Mouse (Mus musculus) intestine, embryonic 15.5 days (tissue): ENCODE measurements around the gene Gm17535. TPM values are rescaled to one million over a fixed set of nuclear protein-coding genes. Genes with fewer than 3 reads are reported as not detected.
A peak's percentile ranks its signal among the peaks of the same experiment; 100 is the strongest.
"Not testable (repeated sequence)": the region's sequence is repeated elsewhere in the genome, so short reads cannot be mapped to it uniquely, and the experiment has no call there.

Experiments
- ATAC-seq: fragments of 200-750 bp; cut with Nextera tagmentation; 2 replicates; pipeline ENCODE4 v1.8.0; 2017; ENCODE audit warnings: moderate TSS enrichment, moderate library complexity
- H3K27ac ChIP-seq: fragments of 300-500 bp; sonication (generic); 2 replicates; pipeline ENCODE4 v1.5.1; 2015; ENCODE audit warnings: mild to moderate bottlenecking, inconsistent platforms
- H3K27me3 ChIP-seq: fragments of 300-500 bp; sonication (generic); replicated peaks from 2 replicates; pipeline ENCODE4 v1.6.1; 2015; ENCODE audit warnings: inconsistent platforms
- H3K36me3 ChIP-seq: fragments of 300-500 bp; sonication (generic); 2 replicates; pipeline ENCODE4 v1.6.1; 2015; ENCODE audit warnings: inconsistent platforms
- H3K4me1 ChIP-seq: fragments of 300-500 bp; sonication (generic); replicated peaks from 2 replicates; pipeline ENCODE4 v1.6.1; 2015; ENCODE audit warnings: inconsistent platforms
- H3K4me2 ChIP-seq: fragments of 300-500 bp; sonication (generic); replicated peaks from 2 replicates; pipeline ENCODE4 v1.6.1; 2015; ENCODE audit warnings: mild to moderate bottlenecking, inconsistent platforms
- H3K4me3 ChIP-seq: fragments of 300-500 bp; sonication (generic); replicated peaks from 2 replicates; pipeline ENCODE4 v1.5.1; 2015; ENCODE audit warnings: inconsistent platforms
- H3K9ac ChIP-seq: fragments of 300-500 bp; sonication (generic); 2 replicates; pipeline ENCODE4 v1.6.1; 2015; ENCODE audit warnings: inconsistent platforms
- H3K9me3 ChIP-seq: fragments of 300-500 bp; sonication (generic); 2 replicates; pipeline ENCODE4 v1.6.1; 2016; ENCODE audit warnings: inconsistent platforms
- WGBS: fragments of 180-500 bp; shearing (Covaris S2); methylation state at CpG from one replicate; pipeline ENCODE4 v1.1.7; 2015; 5-methylcytosine and 5-hydroxymethylcytosine counted together
- polyA plus RNA-seq: library from polyadenylated mRNA; unstranded; fragments of >200 nt; fragmentation: Nextera tagmentation; extraction: Ambion mirVana; gene quantifications from 2 replicates; pipeline ENCODE4 v1.2.1, GENCODE M21; 2015

Gm17535 gene
- polyA plus RNA-seq: not detected in 2 replicates

DNA sequence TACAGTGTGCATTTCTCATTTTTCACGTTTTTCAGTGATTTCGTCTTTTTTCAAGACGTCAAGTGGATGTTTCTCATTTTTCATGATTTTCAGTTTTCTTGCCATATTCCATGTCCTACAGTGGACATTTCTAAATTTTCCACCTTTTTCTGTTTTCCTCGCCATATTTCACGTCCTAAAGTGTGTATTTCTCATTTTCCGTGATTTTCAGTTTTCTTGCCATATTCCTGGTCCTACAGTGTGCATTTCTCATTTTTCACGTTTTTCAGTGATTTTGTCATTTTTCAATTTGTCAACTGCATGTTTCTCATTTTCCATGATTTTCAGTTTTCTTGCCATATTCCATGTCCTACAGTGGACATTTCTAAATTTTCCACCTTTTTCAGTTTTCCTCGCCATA, at the start of gene Gm17535:
Gene Gm17535 (plus strand): TSS at position 301 of the 400 bp plus-strand sequence.
- not testable (repeated sequence) for H3K4me3 ChIP-seq, H3K27ac ChIP-seq, ATAC-seq, H3K4me2 ChIP-seq, H3K9me3 ChIP-seq, H3K9ac ChIP-seq, H3K27me3 ChIP-seq, H3K4me1 ChIP-seq, H3K36me3 ChIP-seq
- 47% methylated on average over 1 of the region's 8 CpGs for WGBS

DNA sequence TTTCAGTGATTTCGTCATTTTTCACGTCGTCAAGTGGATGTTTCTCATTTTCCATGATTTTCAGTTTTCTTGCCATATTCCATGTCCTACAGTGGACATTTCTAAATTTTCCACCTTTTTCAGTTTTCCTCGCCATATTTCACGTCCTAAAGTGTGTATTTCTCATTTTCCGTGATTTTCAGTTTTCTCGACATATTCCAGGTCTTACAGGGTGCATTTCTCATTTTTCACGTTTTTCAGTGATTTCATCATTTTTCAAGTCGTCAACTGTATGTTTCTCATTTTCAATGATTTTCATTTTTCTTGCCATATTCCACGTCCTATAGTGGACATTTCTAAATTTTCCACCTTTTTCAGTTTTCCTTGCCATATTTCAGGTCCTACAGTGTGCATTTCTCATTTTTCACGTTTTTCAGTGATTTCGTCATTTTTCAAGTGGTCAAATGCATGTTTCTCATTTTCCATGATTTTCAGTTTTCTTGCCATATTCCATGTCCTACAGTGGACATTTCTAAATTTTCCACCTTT, 33.9 kb upstream of the Gm17535 start, which contains the start of gene Gm10722:
Gene Gm10722 (plus strand): TSS at position 478 of the 528 bp plus-strand sequence.
- not testable (repeated sequence) for H3K27ac ChIP-seq, H3K4me1 ChIP-seq, ATAC-seq, H3K9ac ChIP-seq, H3K36me3 ChIP-seq, H3K4me3 ChIP-seq, H3K27me3 ChIP-seq, H3K4me2 ChIP-seq, H3K9me3 ChIP-seq
- 73% methylated on average over 12 of the region's 12 CpGs for WGBS

DNA sequence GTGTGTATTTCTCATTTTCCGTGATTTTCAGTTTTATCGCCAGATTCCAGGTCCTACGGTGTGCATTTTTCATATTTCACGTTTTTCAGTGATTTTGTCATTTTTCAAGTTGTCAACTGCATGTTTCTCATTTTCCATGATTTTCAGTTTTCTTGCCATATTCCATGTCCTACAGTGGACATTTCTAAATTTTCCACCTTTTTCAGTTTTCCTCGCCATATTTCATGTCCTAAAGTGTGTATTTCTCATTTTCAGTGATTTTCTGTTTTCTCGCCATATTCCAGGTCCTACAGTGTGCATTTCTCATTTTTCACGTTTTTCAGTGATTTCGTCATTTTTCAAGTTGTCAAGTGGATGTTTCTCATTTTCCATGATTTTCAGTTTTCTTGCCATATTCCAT, 33.4 kb upstream of the Gm17535 start:
- not testable (repeated sequence) for H3K9me3 ChIP-seq, H3K4me2 ChIP-seq, H3K4me1 ChIP-seq, H3K27ac ChIP-seq, H3K9ac ChIP-seq, H3K36me3 ChIP-seq, H3K4me3 ChIP-seq, H3K27me3 ChIP-seq, ATAC-seq
- 66% methylated on average over 8 of the region's 8 CpGs for WGBS

DNA sequence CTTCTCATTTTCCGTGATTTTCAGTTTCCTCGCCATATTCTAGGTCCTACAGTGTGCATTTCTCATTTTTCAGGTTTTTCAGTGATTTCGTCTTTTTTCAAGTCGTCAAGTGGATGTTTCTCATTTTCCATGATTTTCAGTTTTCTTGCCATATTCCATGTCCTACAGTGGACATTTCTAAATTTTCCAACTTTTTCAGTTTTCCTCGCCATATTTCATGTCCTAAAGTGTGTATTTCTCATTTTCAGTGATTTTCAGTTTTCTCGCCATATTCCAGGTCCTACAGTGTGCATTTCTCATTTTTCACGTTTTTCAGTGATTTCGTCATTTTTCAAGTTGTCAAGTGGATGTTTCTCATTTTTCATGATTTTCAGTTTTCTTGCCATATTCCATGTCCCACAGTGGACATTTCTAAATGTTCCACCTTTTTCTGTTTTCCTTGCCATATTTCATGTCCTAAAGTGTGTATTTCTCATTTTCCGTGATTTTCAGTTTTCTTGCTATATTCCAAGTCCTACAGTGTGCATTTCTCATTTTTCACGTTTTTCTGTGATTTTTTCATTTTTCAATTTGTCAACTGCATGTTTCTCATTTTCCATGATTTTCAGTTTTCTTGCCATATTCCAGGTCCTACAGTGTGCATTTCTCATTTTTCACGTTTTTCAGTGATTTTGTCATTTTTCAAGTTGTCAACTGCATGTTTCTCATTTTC, 32.3 kb upstream of the Gm17535 start:
- not testable (repeated sequence) for H3K27ac ChIP-seq, H3K36me3 ChIP-seq, H3K4me1 ChIP-seq, H3K4me3 ChIP-seq, H3K9me3 ChIP-seq, H3K4me2 ChIP-seq, H3K9ac ChIP-seq, H3K27me3 ChIP-seq
- ATAC-seq: peak; percentile 86
- WGBS: 68% methylated on average over 9 of the region's 11 CpGs

DNA sequence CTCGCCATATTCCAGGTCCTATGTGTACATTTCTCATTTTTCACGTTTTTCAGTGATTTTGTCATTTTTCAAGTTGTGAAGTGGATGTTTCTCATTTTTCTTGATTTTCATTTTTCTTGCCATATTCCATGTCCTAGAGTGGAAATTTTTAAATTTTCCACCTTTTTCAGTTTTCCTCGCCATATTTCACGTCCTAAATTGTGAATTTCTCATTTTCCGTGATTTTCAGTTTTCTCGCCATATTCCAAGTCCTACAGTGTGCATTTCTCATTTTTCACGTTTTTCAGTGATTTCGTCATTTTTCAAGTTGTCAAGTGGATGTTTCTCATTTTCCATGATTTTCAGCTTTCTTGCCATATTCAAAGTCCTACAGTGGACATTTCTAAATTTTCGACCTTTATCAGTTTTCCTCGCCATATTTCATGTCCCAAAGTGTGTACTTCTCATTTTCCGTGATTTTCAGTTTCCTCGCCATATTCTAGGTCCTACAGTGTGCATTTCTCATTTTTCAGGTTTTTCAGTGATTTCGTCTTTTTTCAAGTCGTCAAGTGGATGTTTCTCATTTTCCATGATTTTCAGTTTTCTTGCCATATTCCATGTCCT, 31.5 kb upstream of the Gm17535 start, which contains the start of gene Gm11168:
Gene Gm11168 (plus strand): TSS at position 553 of the 603 bp plus-strand sequence.
- not testable (repeated sequence) for H3K4me3 ChIP-seq, H3K9ac ChIP-seq, H3K4me2 ChIP-seq, ATAC-seq, H3K4me1 ChIP-seq, H3K9me3 ChIP-seq, H3K27ac ChIP-seq, H3K36me3 ChIP-seq, H3K27me3 ChIP-seq
- WGBS: 75% methylated on average over 6 of the region's 14 CpGs

DNA sequence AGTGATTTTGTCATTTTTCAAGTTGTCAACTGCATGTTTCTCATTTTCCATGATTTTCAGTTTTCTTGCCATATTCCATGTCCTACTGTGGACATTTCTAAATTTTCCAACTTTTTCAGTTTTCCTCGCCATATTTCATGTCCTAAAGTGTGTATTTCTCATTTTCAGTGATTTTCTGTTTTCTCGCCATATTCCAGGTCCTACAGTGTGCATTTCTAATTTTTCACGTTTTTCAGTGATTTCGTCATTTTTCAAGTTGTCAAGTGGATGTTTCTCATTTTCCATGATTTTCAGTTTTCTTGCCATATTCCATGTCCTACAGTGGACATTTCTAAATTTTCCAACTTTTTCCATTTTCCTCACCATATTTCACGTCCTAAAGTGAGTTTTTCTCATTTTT, 28.2 kb upstream of the Gm17535 start:
- not testable (repeated sequence) for ATAC-seq, H3K27ac ChIP-seq, H3K36me3 ChIP-seq, H3K9me3 ChIP-seq, H3K4me3 ChIP-seq, H3K4me2 ChIP-seq, H3K27me3 ChIP-seq, H3K4me1 ChIP-seq, H3K9ac ChIP-seq
- WGBS: 80% methylated on average over 1 of the region's 5 CpGs

DNA sequence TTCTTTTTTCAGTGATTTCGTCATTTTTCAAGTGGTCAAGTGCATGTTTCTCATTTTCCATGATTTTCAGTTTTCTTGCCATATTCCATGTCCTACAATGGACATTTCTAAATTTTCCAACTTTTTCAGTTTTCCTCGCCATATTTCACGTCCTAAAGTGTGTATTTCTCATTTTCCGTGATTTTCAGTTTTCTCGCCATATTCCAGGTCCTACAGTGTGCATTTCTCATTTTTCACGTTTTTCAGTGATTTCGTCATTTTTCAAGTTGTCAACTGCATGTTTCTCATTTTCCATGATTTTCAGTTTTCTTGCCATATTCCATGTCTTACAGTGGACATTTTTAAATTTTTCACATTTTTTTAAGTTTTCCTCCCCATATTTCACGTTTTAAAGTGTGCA, 27.8 kb upstream of the Gm17535 start:
- H3K4me1 ChIP-seq, H3K9ac ChIP-seq, H3K27ac ChIP-seq, H3K27me3 ChIP-seq, H3K4me2 ChIP-seq, H3K36me3 ChIP-seq, H3K4me3 ChIP-seq, H3K9me3 ChIP-seq: not testable (repeated sequence)
- peak; percentile 79 for ATAC-seq
- WGBS: 72% methylated on average over 8 of the region's 8 CpGs

DNA sequence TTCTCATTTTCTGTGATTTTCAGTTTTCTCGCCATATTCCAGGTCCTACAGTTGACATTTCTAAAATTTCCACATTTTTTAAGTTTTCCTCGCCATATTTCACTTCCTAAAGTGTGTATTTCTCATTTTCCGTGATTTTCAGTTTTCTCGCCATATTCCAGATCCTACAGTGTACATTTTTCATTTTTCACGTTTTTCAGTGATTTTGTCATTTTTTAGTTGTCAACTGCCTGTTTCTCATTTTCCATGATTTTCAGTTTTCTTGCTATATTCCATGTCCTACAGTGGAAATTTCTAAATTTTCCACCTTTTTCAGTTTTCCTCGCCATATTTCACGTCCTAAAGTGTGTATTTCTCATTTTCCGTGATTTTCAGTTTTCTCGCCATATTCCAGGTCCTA, 27.1 kb upstream of the Gm17535 start:
- not testable (repeated sequence) for H3K9ac ChIP-seq, H3K4me2 ChIP-seq, H3K27ac ChIP-seq, H3K4me3 ChIP-seq, H3K9me3 ChIP-seq, H3K36me3 ChIP-seq, H3K4me1 ChIP-seq, H3K27me3 ChIP-seq
- 0 out of 2 replicates have a peak, but pooled peaks have one; percentile 35 for ATAC-seq
- 76% methylated on average over 8 of the region's 9 CpGs for WGBS

GRCm38 (mm10) chr9:3009331-3009730, 25.1 kb upstream of the Gm17535 start:
- H3K9ac ChIP-seq, H3K4me1 ChIP-seq, H3K27me3 ChIP-seq, H3K9me3 ChIP-seq, H3K36me3 ChIP-seq, H3K27ac ChIP-seq, H3K4me3 ChIP-seq, H3K4me2 ChIP-seq: not testable (repeated sequence)
- no CpG with 5 or more reads among the region's 5 CpGs for WGBS
- peak; percentile 49; the same call in 1 of the 2 replicates for ATAC-seq

GRCm38 (mm10) chr9:3012054-3012621, 22.3 kb upstream of the Gm17535 start:
- not testable (repeated sequence) for H3K4me3 ChIP-seq, H3K36me3 ChIP-seq, H3K27ac ChIP-seq, H3K27me3 ChIP-seq, ATAC-seq, H3K4me2 ChIP-seq, H3K9ac ChIP-seq, H3K9me3 ChIP-seq, H3K4me1 ChIP-seq
- WGBS: 87% methylated on average over 3 of the region's 7 CpGs

- not testable (repeated sequence) for H3K27me3 ChIP-seq, H3K9ac ChIP-seq, H3K27ac ChIP-seq, H3K4me1 ChIP-seq, H3K4me3 ChIP-seq, H3K4me2 ChIP-seq, H3K36me3 ChIP-seq, H3K9me3 ChIP-seq
- peak; percentile 66 for ATAC-seq
- WGBS: no CpG with 5 or more reads among the region's 11 CpGs
Observed at GRCm38 (mm10) chr9:3012733-3013279, 21.6 kb upstream of the Gm17535 start, which contains the start of gene Gm10721. Gm10721 (plus strand) TSS chr9:3013140.

DNA sequence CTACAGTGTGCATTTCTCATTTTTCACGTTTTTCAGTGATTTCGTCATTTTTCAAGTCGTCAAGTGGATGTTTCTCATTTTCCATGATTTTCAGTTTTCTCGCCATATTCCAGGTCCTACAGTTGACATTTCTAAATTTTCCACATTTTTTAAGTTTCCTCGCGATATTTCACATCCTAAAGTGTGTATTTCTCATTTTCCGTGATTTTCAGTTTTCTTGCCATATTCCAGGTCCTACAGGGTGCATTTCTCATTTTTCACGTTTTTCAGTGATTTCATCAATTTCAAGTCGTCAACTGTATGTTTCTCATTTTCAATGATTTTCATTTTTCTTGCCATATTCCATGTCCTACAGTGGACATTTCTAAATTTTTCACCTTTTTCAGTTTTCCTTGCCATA, 19.0 kb upstream of the Gm17535 start, which contains the start of gene Gm10720:
Gene Gm10720 (plus strand): TSS at position 301 of the 400 bp plus-strand sequence.
- not testable (repeated sequence) for H3K4me3 ChIP-seq, H3K27me3 ChIP-seq, H3K9ac ChIP-seq, H3K4me2 ChIP-seq, H3K36me3 ChIP-seq, H3K9me3 ChIP-seq, H3K4me1 ChIP-seq, H3K27ac ChIP-seq, ATAC-seq
- WGBS: 67% methylated on average over 5 of the region's 9 CpGs
